Mouse (Mus musculus) embryo, embryonic 11.5 days (tissue): Measurements from ENCODE around the gene Gm21719.
"Not testable (repeated sequence)": the region's sequence is repeated elsewhere in the genome, so short reads cannot be mapped to it uniquely, and the experiment has no call there.

Source experiments
- DNase-seq: peaks from one replicate; pipeline ENCODE4 v3.0.0-alpha.2; 2012; ENCODE audit warnings: low read depth, low spot score

Gm21719 gene

DNA sequence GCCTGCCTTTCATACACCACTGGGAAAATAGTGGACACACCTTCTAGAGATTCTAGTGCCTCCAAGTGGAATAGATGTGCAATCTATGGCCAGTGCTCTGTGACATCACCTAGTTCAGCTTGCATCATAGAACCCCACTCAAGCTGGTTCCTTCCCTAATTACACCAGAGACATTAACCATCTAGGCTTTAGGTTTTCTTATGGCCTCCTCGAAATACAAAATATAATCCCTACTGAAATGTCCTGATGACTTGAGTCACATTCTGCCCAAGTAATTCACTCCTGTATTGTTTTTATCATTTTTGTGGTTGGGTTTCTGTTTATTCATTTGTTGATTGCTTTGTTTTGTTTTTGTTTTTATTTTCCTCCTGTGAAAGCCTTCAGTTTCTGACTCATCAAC is at the start of gene Gm21719:
Gene Gm21719 (minus strand): TSS at position 101 of the 400 bp plus-strand sequence.
- DNase-seq = not testable (repeated sequence)
